Mouse (Mus musculus): ENCODE data around the gene Dlgap3.

- TF ChIP-seq CTCF (IDR thresholded peaks at IDR 0.05; ENCODE audit: control insufficient read depth, insufficient read depth, low read length) = no peak
- TF ChIP-seq POLR2A (IDR thresholded peaks at IDR 0.05; ENCODE audit: borderline replicate concordance, control insufficient read depth, low read depth, low read length) = no peak
Observed at GRCm38 (mm10) chr4:127223291-127223690, 54.3 kb downstream of the Dlgap3 start.

All from bone marrow, adult 2 months (tissue).